Mouse (Mus musculus) limb, embryonic 15.5 days (tissue): ENCODE results near the gene Rpia. TPM values are rescaled to one million over a fixed set of nuclear protein-coding genes. Genes with fewer than 3 reads are reported as not detected.

Source experiments
- ATAC-seq: fragments of 200-750 bp; cut with Nextera tagmentation; 2 replicates; pipeline ENCODE4 v1.8.0; 2017; ENCODE audit warnings: low read depth, moderate TSS enrichment; ENCODE audit not compliant: insufficient number of reproducible peaks, low FRiP score, low TSS enrichment
- H3K27ac ChIP-seq: fragments of 300-500 bp; sonication (generic); 2 replicates; pipeline ENCODE4 v1.5.1; 2015; ENCODE audit warnings: moderate library complexity, mild to moderate bottlenecking, inconsistent platforms
- H3K27me3 ChIP-seq: fragments of 300-500 bp; sonication (generic); 2 replicates; pipeline ENCODE4 v1.6.1; 2015; ENCODE audit warnings: inconsistent platforms
- H3K36me3 ChIP-seq: fragments of 300-500 bp; sonication (generic); 2 replicates; pipeline ENCODE4 v1.6.1; 2015; ENCODE audit warnings: inconsistent platforms
- H3K4me1 ChIP-seq: fragments of 300-500 bp; sonication (generic); 2 replicates; pipeline ENCODE4 v1.6.1; 2015; ENCODE audit warnings: inconsistent platforms
- H3K4me2 ChIP-seq: fragments of 300-500 bp; sonication (generic); 2 replicates; pipeline ENCODE4 v1.6.1; 2015; ENCODE audit warnings: mild to moderate bottlenecking, inconsistent platforms
- H3K4me3 ChIP-seq: fragments of 300-500 bp; sonication (generic); 2 replicates; pipeline ENCODE4 v1.5.1; 2015; ENCODE audit warnings: mild to moderate bottlenecking, inconsistent platforms
- H3K9ac ChIP-seq: fragments of 300-500 bp; sonication (generic); 2 replicates; pipeline ENCODE4 v1.6.1; 2015; ENCODE audit warnings: inconsistent platforms
- H3K9me3 ChIP-seq: fragments of 300-500 bp; sonication (generic); 2 replicates; pipeline ENCODE4 v1.6.1; 2016; ENCODE audit warnings: inconsistent platforms
- WGBS: fragments of 180-500 bp; shearing (Covaris S2); methylation state at CpG from one replicate; pipeline ENCODE4 v1.1.7; 2015; 5-methylcytosine and 5-hydroxymethylcytosine counted together
- polyA plus RNA-seq: library from polyadenylated mRNA; unstranded; fragments of >200 nt; fragmentation: Nextera tagmentation; extraction: Ambion mirVana; gene quantifications from 2 replicates; pipeline ENCODE4 v1.2.1, GENCODE M21; 2015

The Rpia gene
- polyA plus RNA-seq, 1 experiment from 2014 or later: 2.4 TPM

DNA sequence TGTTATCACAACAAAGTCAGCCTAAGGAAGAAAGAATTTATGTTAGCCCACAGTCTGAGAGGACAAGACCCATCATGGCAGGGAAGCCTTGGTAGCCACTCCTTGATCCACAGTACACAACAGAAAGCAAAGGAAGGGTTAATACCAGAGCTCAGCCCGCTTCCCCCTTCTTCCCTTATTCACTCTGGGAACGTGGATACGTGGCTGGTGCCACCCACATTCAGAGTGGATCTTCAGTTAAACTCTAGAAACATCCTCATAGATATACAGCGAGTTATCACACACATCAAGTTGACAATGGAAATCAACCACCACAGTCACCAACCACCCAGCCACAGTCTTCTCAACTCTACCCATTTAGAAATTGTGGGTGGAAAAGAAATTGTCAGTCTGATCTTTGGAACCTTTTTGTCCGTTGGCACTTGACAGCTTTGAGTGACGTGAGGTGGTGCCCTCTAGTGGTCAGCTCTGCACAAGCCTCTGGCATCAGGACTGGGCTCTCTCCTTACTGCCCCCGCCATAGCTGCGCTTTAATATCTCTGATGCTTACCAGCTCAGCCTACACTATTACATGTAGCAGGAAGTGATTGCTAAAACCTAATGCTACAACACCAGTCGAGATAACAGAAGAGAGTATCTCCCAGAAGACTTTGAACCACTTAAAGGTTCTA is 5.7 kb upstream of the Rpia start:
- H3K27ac ChIP-seq: no peak overlapping the region
- no peaks in the 10 kb centered on the region for H3K27me3 ChIP-seq
- H3K36me3 ChIP-seq: no peaks in the 10 kb centered on the region
- peaks cover 3% of the 10 kb centered on the region; the same call in 1 of the 2 replicates for H3K4me1 ChIP-seq
- no peak overlapping the region for H3K4me2 ChIP-seq
- H3K9ac ChIP-seq: no peak overlapping the region
- no peaks in the 10 kb centered on the region for H3K9me3 ChIP-seq
- no peak for ATAC-seq
- no peak overlapping the region for H3K4me3 ChIP-seq
- 22% methylated on average over 9 of the region's 9 CpGs for WGBS

- H3K27ac ChIP-seq: no peak overlapping the region
- WGBS: 84% methylated on average over 6 of the region's 6 CpGs
- no peaks in the 10 kb centered on the region for H3K9me3 ChIP-seq
- no peaks in the 10 kb centered on the region for H3K27me3 ChIP-seq
- no peak overlapping the region for H3K9ac ChIP-seq
- no peak overlapping the region for H3K4me2 ChIP-seq
- no peaks in the 10 kb centered on the region for H3K36me3 ChIP-seq
- H3K4me3 ChIP-seq: no peak overlapping the region
- H3K4me1 ChIP-seq: peaks cover 5% of the 10 kb centered on the region; the same call in 1 of the 2 replicates
- no peak for ATAC-seq
These were observed 4.9 kb upstream of the Rpia start for GRCm38 (mm10) chr6:70796940-70797339.

DNA sequence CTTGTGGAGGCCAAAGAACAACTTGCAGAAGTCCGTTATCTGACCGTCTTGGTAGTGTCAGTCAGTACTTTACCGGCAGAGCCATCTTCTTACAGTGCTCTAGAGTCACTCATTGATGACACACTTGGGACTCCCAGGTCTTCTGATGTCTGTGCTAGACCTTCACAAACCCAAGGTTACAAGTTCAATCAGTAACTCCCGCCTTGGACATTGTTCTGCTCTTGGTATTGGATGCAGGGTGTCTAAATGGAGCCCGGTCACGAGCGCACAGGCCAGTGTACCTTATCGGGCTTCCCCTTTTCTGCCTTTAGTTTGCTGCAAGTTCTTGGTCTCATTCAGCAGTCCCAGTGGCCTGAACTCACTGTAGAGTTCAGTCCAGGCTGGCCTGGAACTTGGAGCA is 612 bp upstream of the Rpia start:
- Histone ChIP-seq H3K4me1 (peaks cover 20% of the 10 kb centered on the region), H3K9me3 (no peaks in the 10 kb centered on the region), H3K27me3 (no peaks in the 10 kb centered on the region), H3K27ac (no peak overlapping the region), H3K4me3 (peak overlapping the region; percentile 77), H3K4me2 (peak overlapping the region; percentile 72), H3K9ac (0 out of 2 replicates have a peak overlapping the region, but pooled peaks have one; percentile 33), H3K36me3 (no peaks in the 10 kb centered on the region)
- ATAC-seq: no peak
- WGBS: 46% methylated on average over 8 of the region's 8 CpGs

DNA sequence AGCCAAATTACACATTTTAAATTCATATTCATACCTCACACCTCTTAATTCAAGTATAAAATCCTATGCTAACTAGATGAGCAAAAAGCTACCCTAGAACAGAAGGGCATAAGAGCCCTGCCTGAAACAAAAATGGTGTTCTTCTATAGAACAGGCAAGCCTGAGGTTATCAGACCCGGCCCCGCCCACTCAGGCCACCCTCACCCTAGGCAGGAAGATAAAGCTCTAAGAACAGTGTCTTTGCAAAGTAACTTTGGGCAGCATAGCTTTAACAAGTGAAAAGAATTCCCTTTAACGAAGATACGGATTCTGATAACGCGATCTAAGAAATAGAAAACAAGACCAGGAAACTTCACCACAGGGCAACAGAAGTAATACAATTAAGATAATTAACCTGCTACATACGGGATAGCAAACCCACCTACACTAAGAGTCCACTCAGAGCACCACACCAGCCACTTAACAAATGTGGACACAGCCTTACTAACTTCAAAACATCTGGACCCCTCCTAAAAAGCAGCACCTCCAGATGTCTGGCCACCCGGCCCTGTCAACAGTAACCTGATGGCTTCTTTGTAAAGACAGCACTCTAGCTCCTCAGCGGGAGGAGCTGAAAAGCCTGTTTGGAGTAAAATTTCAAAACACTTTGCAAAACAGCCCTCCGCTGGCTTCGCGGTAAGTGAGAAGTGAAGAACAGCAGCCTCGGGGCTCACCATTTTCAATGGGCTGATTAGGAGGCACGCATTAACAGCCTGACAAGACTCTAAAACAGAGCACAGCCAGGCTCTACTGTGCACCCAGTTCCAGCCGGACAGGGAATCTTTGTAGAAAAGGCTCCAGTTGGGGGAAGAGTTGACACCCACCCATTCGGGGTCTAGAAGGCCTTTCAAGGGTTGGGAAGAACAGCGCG is 925 bp downstream of the Rpia start:
- Histone ChIP-seq H3K9me3 (no peaks in the 10 kb centered on the region), H3K27me3 (no peaks in the 10 kb centered on the region), H3K4me1 (peaks cover 20% of the 10 kb centered on the region), H3K4me2 (peak overlapping the region; percentile 72), H3K36me3 (no peaks in the 10 kb centered on the region), H3K27ac (peak overlapping the region; percentile 80), H3K4me3 (peak overlapping the region; percentile 77), H3K9ac (peak overlapping the region; percentile 62)
- peak; percentile 11; the same call in 1 of the 2 replicates for ATAC-seq
- WGBS: 7% methylated on average over 18 of the region's 18 CpGs

GRCm38 (mm10) chr6:70790034-70790650 is 1.9 kb downstream of the Rpia start:
- 78% methylated on average over 9 of the region's 9 CpGs for WGBS
- Histone ChIP-seq H3K9ac (no peak overlapping the region), H3K27ac (no peak overlapping the region), H3K36me3 (no peaks in the 10 kb centered on the region), H3K4me1 (peaks cover 20% of the 10 kb centered on the region), H3K27me3 (no peaks in the 10 kb centered on the region), H3K4me2 (0 out of 2 replicates have a peak overlapping the region, but pooled peaks have one; percentile 7), H3K4me3 (no peak overlapping the region), H3K9me3 (no peaks in the 10 kb centered on the region)
- no peak for ATAC-seq

- H3K4me1 ChIP-seq: peaks cover 20% of the 10 kb centered on the region
- ATAC-seq: no peak
- WGBS: 94% methylated on average over 3 of the region's 3 CpGs
- H3K9me3 ChIP-seq: no peaks in the 10 kb centered on the region
- H3K4me3 ChIP-seq: no peak overlapping the region
- no peaks in the 10 kb centered on the region for H3K36me3 ChIP-seq
- no peak overlapping the region for H3K4me2 ChIP-seq
- H3K27me3 ChIP-seq: no peaks in the 10 kb centered on the region
- H3K9ac ChIP-seq: no peak overlapping the region
- no peak overlapping the region for H3K27ac ChIP-seq
These were observed 2.9 kb downstream of the Rpia start for GRCm38 (mm10) chr6:70789134-70789533.

DNA sequence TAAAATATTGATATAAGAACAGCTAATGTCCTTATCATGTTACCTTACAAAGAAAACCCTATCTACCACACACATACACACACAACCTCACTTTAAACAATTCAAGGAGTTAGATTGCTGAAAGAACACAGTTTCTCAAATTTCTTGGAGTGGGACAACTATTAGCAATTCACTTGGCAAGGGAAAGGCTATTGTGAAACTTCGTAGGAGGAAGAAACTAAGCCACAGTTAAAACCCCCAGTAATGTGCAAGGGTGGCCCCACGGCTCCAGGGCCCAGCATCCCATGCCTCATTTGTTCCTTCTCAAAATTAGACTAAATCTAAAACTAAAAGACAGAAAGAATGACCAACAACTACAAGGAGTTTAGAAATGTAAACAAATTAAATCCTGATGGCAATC is 4.5 kb downstream of the Rpia start:
- H3K9ac ChIP-seq: no peak overlapping the region
- H3K4me3 ChIP-seq: no peak overlapping the region
- H3K4me1 ChIP-seq: peaks cover 16% of the 10 kb centered on the region; the same call in 1 of the 2 replicates
- peaks cover 7% of the 10 kb centered on the region; the same call in 1 of the 2 replicates for H3K36me3 ChIP-seq
- no peaks in the 10 kb centered on the region for H3K27me3 ChIP-seq
- no peaks in the 10 kb centered on the region for H3K9me3 ChIP-seq
- no peak for ATAC-seq
- H3K4me2 ChIP-seq: no peak overlapping the region
- no peak overlapping the region for H3K27ac ChIP-seq
- 46% methylated on average over 2 of the region's 2 CpGs for WGBS

DNA sequence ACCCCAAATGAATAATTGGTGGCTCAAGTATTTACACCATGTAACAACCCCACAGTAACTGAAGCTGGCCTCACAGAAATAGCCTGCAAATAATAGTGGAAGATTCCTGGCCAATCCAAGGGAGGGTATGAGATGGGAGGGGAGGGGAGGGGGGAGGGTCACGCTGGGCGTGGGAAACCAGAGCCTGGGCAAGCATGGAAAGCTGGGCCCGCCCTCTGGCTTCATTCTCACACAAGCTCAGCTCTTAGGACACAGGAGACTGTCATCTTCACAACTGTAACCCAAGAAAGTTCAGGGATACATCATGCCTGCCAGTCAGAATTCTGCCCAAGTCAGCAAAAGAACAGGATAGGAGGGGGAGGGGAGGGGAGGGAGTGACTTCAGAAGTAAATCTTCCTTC is 6.2 kb downstream of the Rpia start:
- H3K4me3 ChIP-seq: no peak overlapping the region
- H3K27me3 ChIP-seq: no peaks in the 10 kb centered on the region
- peaks cover 7% of the 10 kb centered on the region; the same call in 1 of the 2 replicates for H3K36me3 ChIP-seq
- no peak overlapping the region for H3K9ac ChIP-seq
- H3K9me3 ChIP-seq: no peaks in the 10 kb centered on the region
- peaks cover 9% of the 10 kb centered on the region; the same call in 1 of the 2 replicates for H3K4me1 ChIP-seq
- no peak for ATAC-seq
- WGBS: 55% methylated on average over 3 of the region's 3 CpGs
- no peak overlapping the region for H3K4me2 ChIP-seq
- H3K27ac ChIP-seq: no peak overlapping the region

GRCm38 (mm10) chr6:70784811-70785210 is 7.2 kb downstream of the Rpia start:
- no peaks in the 10 kb centered on the region for H3K9me3 ChIP-seq
- no peak overlapping the region for H3K27ac ChIP-seq
- peaks cover 7% of the 10 kb centered on the region; the same call in 1 of the 2 replicates for H3K36me3 ChIP-seq
- no peak for ATAC-seq
- WGBS: 82% methylated on average over 3 of the region's 3 CpGs
- no peak overlapping the region for H3K4me2 ChIP-seq
- H3K4me3 ChIP-seq: no peak overlapping the region
- no peaks in the 10 kb centered on the region for H3K4me1 ChIP-seq
- no peaks in the 10 kb centered on the region for H3K27me3 ChIP-seq
- no peak overlapping the region for H3K9ac ChIP-seq

DNA sequence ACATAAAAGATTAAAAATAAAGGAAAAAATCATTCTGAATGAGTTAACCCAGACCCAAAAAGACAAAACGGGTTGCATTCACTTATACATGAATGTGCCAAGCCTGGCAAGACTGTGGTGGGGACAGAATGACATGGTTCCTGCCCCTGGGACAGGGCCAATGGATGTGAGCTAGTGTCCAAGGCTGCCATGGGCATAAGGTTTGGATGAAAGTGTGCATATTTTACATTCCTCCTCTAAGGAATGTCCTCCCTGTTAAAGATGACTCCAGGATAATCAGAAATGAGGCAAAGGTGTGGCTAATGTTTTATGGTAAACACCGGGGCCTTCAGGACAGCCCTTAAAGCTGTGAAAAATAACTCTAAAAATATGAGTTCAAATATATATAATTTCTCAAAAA is 10.7 kb downstream of the Rpia start:
- peaks cover 7% of the 10 kb centered on the region; the same call in 1 of the 2 replicates for H3K36me3 ChIP-seq
- no peak overlapping the region for H3K9ac ChIP-seq
- H3K4me3 ChIP-seq: no peak overlapping the region
- H3K9me3 ChIP-seq: no peaks in the 10 kb centered on the region
- no peaks in the 10 kb centered on the region for H3K27me3 ChIP-seq
- no peak overlapping the region for H3K27ac ChIP-seq
- H3K4me2 ChIP-seq: no peak overlapping the region
- 81% methylated on average over 2 of the region's 2 CpGs for WGBS
- ATAC-seq: no peak
- H3K4me1 ChIP-seq: no peaks in the 10 kb centered on the region

DNA sequence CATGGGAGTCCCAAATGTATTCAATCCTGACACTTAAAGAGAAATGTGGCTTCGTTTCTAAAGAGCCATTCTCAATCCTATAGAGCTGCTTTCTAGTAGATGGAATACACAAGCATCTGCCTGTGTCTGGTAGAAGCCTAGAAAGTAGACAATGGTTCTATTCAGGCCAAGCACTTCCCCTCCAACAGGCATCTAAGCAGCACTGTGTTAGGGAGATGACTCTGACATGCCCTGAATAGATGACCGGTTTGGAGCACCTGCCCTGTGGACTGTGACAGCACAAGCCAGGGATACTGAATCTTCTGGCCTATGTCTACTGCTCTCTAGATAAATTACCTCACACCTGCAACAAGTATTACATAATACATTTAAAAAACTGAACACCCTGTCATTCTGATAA is 17.7 kb downstream of the Rpia start:
- WGBS: 85% methylated on average over 2 of the region's 2 CpGs
- H3K4me1 ChIP-seq: no peaks in the 10 kb centered on the region
- H3K9ac ChIP-seq: no peak overlapping the region
- H3K27ac ChIP-seq: no peak overlapping the region
- H3K27me3 ChIP-seq: no peaks in the 10 kb centered on the region
- H3K4me2 ChIP-seq: no peak overlapping the region
- no peak overlapping the region for H3K4me3 ChIP-seq
- H3K9me3 ChIP-seq: no peaks in the 10 kb centered on the region
- peaks cover 48% of the 10 kb centered on the region for H3K36me3 ChIP-seq
- no peak for ATAC-seq

DNA sequence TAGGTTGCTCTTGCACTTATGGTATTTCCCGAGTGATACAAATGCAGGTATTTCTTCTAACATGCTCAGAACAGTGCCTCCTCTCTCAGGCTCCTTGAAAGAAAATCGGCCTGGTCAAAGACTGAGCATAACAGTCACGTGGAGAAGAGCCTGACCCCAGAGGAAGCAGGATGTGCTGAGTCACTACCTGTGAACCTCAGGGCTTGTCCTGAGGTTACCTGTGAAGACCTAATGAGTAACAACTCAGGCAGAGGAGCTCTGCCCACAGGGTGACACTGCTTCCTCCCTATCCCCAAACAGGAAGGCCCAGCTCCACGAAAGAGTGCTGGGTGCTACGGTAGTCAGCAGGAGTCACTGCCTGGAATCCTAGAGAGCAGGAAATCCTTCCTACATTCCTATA is 18.3 kb downstream of the Rpia start:
- Histone ChIP-seq H3K27ac (no peak overlapping the region), H3K4me1 (no peaks in the 10 kb centered on the region), H3K9ac (no peak overlapping the region), H3K4me2 (no peak overlapping the region), H3K9me3 (no peaks in the 10 kb centered on the region), H3K36me3 (peaks cover 49% of the 10 kb centered on the region), H3K27me3 (no peaks in the 10 kb centered on the region), H3K4me3 (no peak overlapping the region)
- 75% methylated on average over 5 of the region's 5 CpGs for WGBS
- no peak for ATAC-seq
